Mouse (Mus musculus) ovary, postnatal 36 days (tissue): ENCODE data around the gene Clic4.

Experiments
- DNase-seq: peaks from one replicate; pipeline ENCODE4 v3.0.0; 2022; ENCODE audit warnings: low spot score, mixed read lengths

The Clic4 gene

GRCm38 (mm10) chr4:135258521-135258920 lies 14.1 kb downstream of the Clic4 start:
- DNase-seq, result no peak

GRCm38 (mm10) chr4:135257881-135258476 lies 14.6 kb downstream of the Clic4 start:
- no peak for DNase-seq

GRCm38 (mm10) chr4:135256536-135257450 lies 15.8 kb downstream of the Clic4 start:
- DNase-seq, result no peak

- no peak for DNase-seq
Measured at GRCm38 (mm10) chr4:135254770-135255169, 17.8 kb downstream of the Clic4 start.

GRCm38 (mm10) chr4:135254321-135254720 lies 18.3 kb downstream of the Clic4 start:
- no peak for DNase-seq

GRCm38 (mm10) chr4:135253239-135254039 lies 19.2 kb downstream of the Clic4 start:
- DNase-seq, result no peak

GRCm38 (mm10) chr4:135251801-135252200 lies 20.8 kb downstream of the Clic4 start:
- DNase-seq, result no peak

GRCm38 (mm10) chr4:135248250-135249018 lies 24.2 kb downstream of the Clic4 start:
- DNase-seq, result no peak

GRCm38 (mm10) chr4:135246866-135247756 lies 25.5 kb downstream of the Clic4 start:
- DNase-seq, result no peak

- no peak for DNase-seq
Measured at GRCm38 (mm10) chr4:135246444-135246843, 26.2 kb downstream of the Clic4 start.

GRCm38 (mm10) chr4:135245841-135246240 lies 26.8 kb downstream of the Clic4 start:
- DNase-seq, result no peak

- no peak for DNase-seq
Measured at GRCm38 (mm10) chr4:135244335-135244734, 28.3 kb downstream of the Clic4 start.

- DNase-seq, result no peak
Measured at GRCm38 (mm10) chr4:135242913-135243541, 29.6 kb downstream of the Clic4 start.

GRCm38 (mm10) chr4:135242383-135242782 lies 30.2 kb downstream of the Clic4 start:
- no peak for DNase-seq

- DNase-seq, result no peak
Measured at GRCm38 (mm10) chr4:135241669-135242068, 30.9 kb downstream of the Clic4 start.

- DNase-seq, result no peak
Measured at GRCm38 (mm10) chr4:135241106-135241505, 31.5 kb downstream of the Clic4 start.

- no peak for DNase-seq
Measured at GRCm38 (mm10) chr4:135240329-135240728, 32.3 kb downstream of the Clic4 start.

GRCm38 (mm10) chr4:135238706-135239510 lies 33.7 kb downstream of the Clic4 start:
- DNase-seq, result no peak

GRCm38 (mm10) chr4:135236658-135237057 lies 36.0 kb downstream of the Clic4 start:
- DNase-seq, result no peak
